Mouse (Mus musculus) left cerebral cortex, postnatal 14 days (tissue): Measurements from ENCODE around the gene Clec12a. TPM values are rescaled to one million over a fixed set of nuclear protein-coding genes. Genes with fewer than 3 reads are reported as not detected.

Experiments
- DNase-seq, 2 experiments: peaks; one replicate each; pipeline ENCODE4 v3.0.0; 2021 to 2022; ENCODE audit warnings: low spot score in 2 of 2, mixed read lengths in 1 of 2
- intact Hi-C: fragments of 180-260 bp; cut with DNase I; formaldehyde crosslinking; loops from one replicate; pipeline ENCODE4 v1.15.1; 2025
- total RNA-seq, 2 experiments: library from RNA; stranded (reverse); gene quantifications; 2 replicates each; pipeline ENCODE4 v1.2.3; 2021

Clec12a gene
- total RNA-seq, 2 experiments from 2014 or later, result 0.25 TPM; not detected in 1

DNA sequence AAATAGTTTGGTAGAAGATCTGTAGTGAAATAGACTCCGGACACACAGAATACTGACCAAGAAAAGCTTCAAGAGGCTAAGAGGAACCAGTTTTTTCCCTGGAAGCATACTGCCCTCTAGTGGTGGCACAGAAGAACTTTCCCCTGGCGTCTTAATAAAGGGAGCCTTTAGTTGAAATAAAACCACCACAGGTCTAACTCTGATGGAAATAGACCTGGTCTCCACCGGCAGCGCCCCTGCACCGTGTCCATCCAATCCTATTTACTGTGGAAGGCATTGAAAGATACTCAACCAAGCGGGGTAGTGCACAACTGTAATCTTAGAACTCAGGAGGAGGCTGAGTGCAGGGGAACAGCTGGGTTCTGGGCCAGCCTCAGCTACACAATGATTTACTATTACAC lies 23.5 kb downstream of the Clec12a start:
- intact Hi-C loops, result loop anchor here (1.0 to 10.0 kb wide), 4 partner anchors 34 to 514 kb away; partner anchors contain the start of gene 4922502D21Rik
- peak; percentile 8 to 30 for DNase-seq

DNA sequence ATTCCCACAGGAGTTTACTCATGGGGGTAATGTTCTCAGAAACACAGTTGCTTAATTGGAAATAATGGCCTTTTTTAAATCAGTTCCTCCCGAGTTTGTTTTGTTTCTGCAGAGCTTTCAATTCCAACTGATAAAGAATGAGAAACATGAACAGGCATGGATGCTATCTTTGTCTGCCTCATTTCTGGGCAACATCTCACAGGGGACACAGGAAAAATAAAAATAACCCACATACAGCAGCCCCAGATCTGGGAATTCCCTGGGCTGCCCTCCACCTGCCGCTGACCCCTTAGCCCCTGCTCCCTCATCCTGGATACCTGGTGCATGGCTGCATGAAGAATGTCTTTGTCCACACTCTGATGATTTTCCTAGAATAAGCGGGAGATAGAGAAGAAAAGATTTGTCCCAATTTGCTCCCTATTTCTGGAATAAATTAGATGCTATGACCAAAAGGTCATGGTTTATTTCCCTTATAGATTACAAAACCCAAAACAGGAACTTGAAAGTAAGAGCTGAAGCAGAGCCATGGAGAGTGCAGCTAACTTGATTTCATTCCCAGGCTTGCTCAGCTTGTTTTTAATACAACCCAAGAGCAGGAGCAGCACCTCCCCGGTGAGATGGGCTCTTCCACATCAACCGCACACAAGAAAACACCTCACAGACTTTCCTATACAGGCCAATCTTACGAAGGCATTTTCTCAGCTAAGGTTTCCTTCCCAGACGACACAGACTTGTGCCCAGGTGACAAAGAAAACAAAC lies 27.1 kb downstream of the Clec12a start:
- DNase-seq, result no peak
- intact Hi-C loops, result loop anchor here (5.0 to 10.0 kb wide), 3 partner anchors 37 to 517 kb away; partner anchors contain the start of gene 4922502D21Rik

DNA sequence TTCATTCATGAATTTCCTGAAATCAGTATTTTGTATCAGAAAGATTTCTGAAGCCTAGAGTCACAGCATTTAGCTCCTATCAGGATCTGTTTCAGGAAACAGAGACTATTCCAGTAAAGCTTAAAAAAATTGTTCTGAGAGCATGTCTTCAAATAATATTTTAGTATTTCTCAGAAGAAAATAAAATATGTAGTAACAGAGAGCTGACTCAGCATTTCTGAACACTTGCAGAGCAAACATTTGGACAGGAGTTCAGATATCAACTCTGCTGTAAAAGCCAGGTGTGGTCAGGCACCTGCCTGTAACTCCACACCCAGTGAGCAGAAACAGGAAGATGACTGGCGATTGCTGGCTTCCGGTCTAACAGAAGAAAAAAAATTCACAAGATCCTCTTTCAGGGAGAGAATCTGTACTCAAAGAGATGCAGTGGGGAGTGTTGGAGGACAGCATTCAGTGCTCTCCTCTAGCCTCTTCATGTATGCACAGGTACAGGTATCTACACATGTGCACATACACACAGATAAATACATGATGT lies 32.5 kb downstream of the Clec12a start:
- intact Hi-C loops, result no loop called here
- no peak for DNase-seq

DNA sequence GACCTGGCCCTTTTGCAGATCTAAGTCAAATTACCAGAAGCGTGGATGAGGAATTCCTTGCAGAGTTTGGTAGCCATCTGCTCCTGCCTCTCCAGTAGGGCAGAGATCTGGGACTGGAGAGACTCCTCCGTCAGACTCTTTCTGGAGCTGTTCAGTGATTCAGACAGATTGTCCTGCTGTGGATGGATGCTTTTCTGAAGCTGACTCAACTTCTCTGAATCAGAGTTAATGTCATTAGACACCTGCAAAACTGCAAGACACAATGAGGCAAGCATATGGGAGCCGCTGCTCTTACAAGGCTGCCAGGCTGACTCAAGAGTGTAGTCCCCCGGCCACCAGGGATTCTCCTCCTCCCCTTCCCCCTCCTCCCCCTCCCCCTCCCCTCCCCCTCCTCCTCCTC lies 38.0 kb downstream of the Clec12a start:
- intact Hi-C loops, result no loop called here
- DNase-seq, result peak in 1 of 2 experiments; percentile 2

DNA sequence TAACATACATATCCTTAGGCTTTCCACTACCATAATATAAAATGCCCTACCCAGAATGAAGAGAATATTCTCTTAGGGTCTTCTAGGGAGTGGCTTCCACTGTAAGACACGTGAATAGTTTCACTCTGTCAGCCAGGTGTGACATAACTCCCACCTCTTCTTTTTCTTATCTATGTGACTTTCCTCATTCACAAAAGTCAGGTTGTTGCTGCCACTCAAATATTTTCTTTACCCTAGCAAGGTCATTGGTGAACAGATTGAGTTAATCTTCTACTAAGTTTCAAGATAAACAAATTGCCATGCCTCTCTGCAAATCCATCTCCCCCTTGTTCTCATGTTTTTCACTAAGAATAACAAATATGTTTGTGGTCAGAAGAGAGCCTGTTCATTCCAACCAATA lies 39.2 kb downstream of the Clec12a start:
- intact Hi-C loops, result no loop called here
- no peak for DNase-seq

DNA sequence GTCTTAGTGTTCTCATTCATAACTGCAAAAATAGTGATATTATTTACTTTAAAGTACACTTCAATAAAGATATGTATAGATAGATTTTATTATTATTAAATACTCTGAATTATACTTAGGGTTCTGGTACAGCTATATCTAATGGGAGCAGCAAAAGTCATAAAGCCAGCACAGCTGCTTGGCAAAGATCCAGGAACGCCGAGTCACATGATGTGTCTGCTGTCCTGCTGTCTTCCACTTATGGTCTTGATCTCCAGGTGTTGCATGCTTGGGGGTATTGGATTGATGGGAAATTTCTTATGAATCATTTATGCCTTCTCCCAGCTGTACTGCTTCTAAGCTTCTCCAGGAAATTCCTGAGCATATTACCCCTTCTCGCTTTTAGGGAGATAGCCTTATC lies 41.0 kb downstream of the Clec12a start:
- no peak for DNase-seq

DNA sequence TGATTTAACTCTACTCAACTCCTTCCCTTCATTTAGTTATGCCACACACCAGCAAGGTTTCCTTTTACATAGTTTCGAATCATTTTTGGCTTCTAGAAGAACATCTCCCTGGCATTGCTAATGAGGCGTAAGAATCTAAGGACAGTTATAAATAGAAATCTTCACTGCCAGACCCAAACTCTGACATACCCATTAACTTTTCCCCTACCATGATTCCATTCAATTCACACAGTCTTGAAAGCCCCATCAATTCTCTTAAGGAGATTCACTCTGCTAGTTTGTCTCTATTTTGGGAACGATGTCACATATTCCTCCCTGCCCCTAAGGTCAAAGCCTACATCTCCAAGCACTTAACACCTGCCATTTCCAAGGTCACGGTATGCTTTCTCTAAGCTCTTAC lies 42.5 kb downstream of the Clec12a start:
- DNase-seq, result no peak
- intact Hi-C loops, result no loop called here

More for the DNA sequence above, 41.0 kb downstream of the Clec12a start:
- intact Hi-C loops, result no loop called here

DNA sequence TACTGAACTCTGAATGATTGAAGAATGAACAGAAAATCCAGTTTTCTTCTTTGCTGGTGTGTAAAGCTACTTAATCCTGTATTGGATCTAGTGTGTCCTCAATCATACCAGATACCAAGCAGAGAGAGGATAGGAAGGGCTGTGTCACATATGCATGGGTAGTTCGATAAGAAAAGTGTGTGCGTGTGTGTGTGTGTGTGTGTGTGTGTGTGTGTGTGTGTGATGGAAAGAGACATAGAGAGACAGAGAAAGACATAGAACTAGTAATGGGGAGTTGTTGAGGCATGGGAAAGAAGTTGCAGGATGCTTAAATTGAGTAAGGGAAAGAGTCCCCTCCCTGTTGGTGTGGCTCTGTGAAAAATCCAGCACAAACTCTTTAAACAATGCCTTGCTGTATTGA lies 43.3 kb downstream of the Clec12a start, which contains the start of gene Clec12b:
TSS of gene Clec12b (minus strand) at position 101 of the 400 bp plus-strand sequence.
- intact Hi-C loops, result no loop called here
- DNase-seq, result no peak

DNA sequence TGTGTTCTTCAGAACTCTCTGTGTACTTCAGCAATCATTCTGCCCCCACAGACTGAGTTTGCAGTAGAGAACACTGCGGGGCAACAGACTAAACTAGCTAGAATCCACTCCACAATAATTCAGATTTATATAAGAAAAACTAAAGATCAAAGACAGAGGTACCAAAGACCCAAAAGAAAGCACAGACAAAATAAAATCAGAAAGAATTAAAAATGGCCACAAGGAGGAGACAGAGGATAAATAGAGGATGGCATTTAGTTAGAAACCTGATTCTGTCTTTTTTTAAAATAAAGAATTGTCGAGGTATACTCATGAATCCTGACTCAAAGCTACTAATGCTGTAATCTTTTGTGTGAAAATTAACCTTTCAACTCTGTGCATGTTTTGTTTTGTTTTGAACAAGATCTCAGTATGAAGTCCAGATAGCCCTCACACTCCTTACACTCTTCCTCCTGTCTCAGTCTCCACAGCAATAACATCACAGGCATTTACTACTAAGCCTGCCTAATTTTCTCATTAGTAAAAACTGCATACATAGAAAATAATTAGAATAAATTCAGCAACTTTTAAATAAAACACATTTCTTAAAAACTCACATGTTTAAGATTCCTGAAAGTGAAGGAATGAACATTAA lies 50.7 kb downstream of the Clec12a start:
- intact Hi-C loops, result loop anchor here (1.0 to 2.0 kb wide), 2 partner anchors 124 to 166 kb away; no protein-coding TSS in a partner anchor
- peak in 1 of 2 experiments; percentile 37 for DNase-seq

DNA sequence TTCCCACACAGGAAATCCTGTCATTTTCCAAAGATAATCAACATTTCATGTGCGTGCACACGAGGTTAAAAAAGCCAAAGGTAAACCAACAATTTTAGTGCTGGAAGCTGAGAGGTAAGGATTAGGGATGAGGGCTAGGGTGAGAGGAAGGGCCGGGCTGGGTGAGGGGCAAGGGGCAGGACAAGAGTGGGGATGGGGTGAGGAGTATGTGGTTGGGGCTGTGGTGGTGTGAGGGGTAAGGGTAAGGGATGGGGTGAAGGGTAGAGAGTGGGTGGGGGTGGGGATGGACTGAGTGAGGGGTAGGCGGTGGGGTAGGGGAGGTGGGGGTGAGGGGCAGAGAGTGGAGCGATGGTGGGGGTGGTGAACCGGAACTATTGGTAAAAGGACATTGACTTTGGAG lies 51.2 kb downstream of the Clec12a start:
- intact Hi-C loops, result loop anchor here (1.0 to 2.0 kb wide), 3 partner anchors 83 to 166 kb away; no protein-coding TSS in a partner anchor

DNA sequence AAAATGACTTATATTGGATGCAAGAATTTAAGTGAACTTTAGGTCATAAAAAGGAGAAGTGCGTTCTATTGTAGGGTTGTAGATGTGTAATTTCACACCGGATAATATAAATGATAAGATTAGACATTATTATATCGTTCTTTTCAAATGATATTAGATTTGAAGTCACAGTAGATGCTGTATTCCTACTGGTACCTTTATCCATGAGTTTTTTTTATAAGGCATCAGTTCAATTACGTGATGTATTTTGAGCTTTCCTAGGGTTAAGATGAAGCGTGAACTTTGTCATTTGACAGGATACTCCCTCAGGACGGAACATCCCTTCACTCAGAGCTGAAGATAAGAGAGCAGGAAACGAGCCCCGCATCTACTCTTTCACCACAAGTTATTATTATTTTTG lies 54.5 kb downstream of the Clec12a start, which contains the start of gene Clec1b:
TSS of gene Clec1b (plus strand) at position 301 of the 400 bp plus-strand sequence.
- DNase-seq, result no peak
- intact Hi-C loops, result no loop called here

More for the DNA sequence above, 51.2 kb downstream of the Clec12a start:
- no peak for DNase-seq

DNA sequence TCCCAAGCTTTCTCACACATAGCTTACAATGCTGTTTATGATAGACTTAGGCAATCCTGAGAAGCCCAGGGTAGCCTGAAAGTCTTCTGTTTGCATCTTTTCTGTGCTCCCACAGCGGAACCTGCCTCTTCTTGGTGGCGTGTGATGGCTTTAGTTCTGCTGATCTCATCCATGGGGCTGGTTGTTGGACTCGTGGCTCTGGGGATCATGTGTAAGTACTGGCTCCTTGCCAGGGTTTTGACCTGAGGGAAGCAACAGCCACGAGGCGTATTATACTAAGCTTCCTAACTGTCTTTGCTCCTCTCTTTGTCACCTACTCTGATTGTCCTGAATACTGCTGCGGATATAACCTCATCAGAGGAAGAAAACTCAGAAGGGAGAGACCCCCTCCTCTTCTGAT lies 57.5 kb downstream of the Clec12a start:
- DNase-seq, result no peak
- intact Hi-C loops, result no loop called here

DNA sequence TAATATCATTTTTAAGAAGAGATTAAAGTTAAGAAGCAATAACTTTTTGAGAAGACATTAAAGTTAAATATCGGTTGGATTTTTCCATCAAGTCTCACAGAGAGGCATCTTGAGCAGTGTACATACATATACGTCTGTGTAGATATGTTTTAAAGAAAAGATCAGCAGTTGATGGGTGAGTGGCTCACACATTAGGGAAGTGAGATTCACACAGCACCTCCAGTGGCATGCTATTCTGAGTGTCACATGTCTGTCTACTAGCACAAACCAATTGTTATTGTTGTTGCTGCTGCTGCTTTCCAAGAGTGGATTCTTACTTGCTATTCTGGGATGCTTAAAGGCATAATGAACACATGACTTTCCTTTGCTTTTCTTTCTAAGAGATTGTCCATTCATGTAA lies 59.9 kb downstream of the Clec12a start:
- intact Hi-C loops, result no loop called here
- no peak for DNase-seq

DNA sequence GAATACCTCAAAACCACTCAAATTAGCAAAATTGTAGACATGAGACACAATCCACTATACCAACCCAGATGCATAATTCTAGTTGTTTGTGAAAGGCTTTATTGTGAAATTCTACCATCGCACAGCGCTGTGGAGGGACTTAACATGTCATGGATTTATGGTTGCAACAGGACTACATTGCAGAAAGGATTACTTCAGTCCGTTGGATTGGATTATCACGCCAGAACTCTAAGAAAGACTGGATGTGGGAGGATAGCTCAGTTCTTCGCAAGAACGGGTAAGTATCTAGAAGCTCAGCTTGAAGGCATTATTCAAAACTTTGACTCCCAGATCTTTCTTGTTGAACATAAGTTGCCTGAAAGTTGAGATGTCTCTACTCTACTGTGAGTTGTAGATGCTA lies 60.9 kb downstream of the Clec12a start:
- intact Hi-C loops, result no loop called here
- DNase-seq, result no peak

DNA sequence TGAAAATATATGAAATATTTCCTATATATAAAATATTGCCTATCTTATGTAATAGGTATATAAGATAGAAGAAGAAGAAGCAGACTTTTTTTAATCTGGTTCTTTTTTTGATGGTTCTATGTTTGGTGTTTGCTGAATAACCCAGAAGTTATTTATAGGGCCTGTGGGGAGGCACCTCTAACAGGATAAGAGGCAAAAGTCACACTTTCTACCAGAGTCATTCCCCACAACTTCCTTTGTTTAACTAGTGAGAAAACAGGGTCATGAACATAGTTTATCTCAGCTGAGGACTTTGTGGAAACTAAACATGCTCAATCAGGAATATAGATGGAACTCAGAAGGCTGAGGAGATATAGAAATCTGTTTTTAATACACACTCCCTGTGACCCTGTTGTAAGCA lies 63.5 kb downstream of the Clec12a start:
- intact Hi-C loops, result no loop called here
- no peak for DNase-seq

DNA sequence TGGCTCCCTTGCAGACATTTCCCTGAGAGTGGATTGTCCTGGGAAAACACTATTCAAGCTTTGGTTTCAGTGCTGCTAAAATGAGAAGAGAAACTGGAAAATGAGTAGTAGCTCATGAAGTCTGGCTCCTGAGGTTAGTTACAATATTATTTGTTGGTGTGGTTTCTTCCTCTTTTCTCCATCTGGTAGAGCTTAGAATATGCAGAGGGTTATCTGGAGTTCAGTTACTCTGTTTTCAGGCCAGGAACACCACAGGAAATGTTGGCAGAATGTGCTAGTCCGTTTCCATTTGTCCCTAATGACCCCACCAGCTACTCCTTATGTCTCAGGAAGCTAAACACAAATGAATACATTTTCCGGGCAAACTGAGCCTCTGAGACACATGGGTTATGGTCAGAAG lies 64.8 kb downstream of the Clec12a start:
- DNase-seq, result no peak
- intact Hi-C loops, result no loop called here

DNA sequence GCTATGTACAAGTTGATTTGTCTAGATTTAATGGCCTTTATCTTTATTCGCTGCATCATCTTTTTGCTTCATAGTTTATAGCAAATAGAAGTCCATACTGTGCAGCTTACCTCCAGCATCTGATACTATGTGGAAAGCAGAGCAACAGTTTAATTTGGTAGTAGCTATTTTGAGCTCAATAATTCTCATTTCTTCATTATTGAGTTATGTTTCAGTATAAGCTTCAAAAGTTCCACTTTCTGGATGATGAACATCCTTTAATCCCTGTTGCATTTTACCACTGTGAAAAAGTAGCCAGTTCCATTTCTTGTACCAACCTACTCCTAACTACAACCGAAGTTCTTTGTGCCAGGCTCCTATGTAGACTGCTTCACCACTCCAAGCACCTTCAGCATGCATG lies 66.1 kb downstream of the Clec12a start, which contains the start of gene Clec9a:
TSS of gene Clec9a (plus strand) at position 301 of the 400 bp plus-strand sequence.
- intact Hi-C loops, result no loop called here
- no peak for DNase-seq

DNA sequence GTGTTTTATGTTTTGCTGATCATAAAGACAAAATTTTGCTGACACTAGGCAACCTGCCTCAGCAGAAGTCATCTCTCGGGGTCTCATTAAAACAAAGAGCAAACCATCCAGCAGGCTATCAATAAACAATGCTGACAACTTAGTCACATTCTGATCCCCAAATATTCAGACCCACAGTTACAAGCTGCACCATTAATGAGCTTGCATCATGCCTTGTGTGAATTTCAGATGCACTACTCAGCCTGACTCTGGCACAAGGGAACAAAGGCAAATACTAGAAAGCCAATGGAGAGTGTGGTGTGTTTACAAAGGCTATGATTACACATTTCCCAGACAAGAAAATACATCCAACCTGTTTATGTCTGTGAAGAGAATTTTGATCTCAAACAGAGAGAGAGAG lies 71.7 kb downstream of the Clec12a start:
- no peak for DNase-seq
- intact Hi-C loops, result no loop called here
